Mouse (Mus musculus) CH12.LX (cell line): ENCODE measurements around the gene Col4a2.

Experiments
- CTCF ChIP-seq, 2 experiments: IDR thresholded peaks in 1 of 2; conservative IDR thresholded peaks in 1 of 2; 2 replicates each; pipeline ENCODE4 v1.5.1; 2011 to 2012; ENCODE audit warnings: low read depth in 2 of 2, low read length in 2 of 2, improper control_type of control experiment in 1 of 2, inconsistent platforms in 1 of 2, mild to moderate bottlenecking in 1 of 2, moderate library complexity in 1 of 2
- ETS1 ChIP-seq: conservative IDR thresholded peaks from 2 replicates; pipeline ENCODE4 v1.6.1; 2012; ENCODE audit warnings: low read depth, mild to moderate bottlenecking, inconsistent platforms, low read length, improper control_type of control experiment, moderate library complexity
- MEF2A ChIP-seq: IDR thresholded peaks from 2 replicates; pipeline ENCODE4 v1.6.1; 2014; ENCODE audit warnings: low read depth, mild to moderate bottlenecking, inconsistent platforms, low read length, improper control_type of control experiment, borderline replicate concordance
- PAX5 ChIP-seq: IDR thresholded peaks from 2 replicates; pipeline ENCODE4 v1.6.1; 2012; ENCODE audit warnings: low read length, inconsistent platforms, mixed read lengths
- RCOR1 ChIP-seq: conservative IDR thresholded peaks from 2 replicates; pipeline ENCODE4 v1.6.1; 2012; ENCODE audit warnings: low read depth, mild to moderate bottlenecking, inconsistent platforms, low read length, improper control_type of control experiment
- UBTF ChIP-seq: IDR thresholded peaks from 2 replicates; pipeline ENCODE4 v1.6.1; 2012; ENCODE audit warnings: low read depth, mild to moderate bottlenecking, inconsistent platforms, low read length, improper control_type of control experiment, moderate library complexity
- ZKSCAN1 ChIP-seq: IDR thresholded peaks from 2 replicates; pipeline ENCODE4 v1.6.1; 2012; ENCODE audit warnings: low read depth, inconsistent platforms, low read length, improper control_type of control experiment, borderline replicate concordance

DNA sequence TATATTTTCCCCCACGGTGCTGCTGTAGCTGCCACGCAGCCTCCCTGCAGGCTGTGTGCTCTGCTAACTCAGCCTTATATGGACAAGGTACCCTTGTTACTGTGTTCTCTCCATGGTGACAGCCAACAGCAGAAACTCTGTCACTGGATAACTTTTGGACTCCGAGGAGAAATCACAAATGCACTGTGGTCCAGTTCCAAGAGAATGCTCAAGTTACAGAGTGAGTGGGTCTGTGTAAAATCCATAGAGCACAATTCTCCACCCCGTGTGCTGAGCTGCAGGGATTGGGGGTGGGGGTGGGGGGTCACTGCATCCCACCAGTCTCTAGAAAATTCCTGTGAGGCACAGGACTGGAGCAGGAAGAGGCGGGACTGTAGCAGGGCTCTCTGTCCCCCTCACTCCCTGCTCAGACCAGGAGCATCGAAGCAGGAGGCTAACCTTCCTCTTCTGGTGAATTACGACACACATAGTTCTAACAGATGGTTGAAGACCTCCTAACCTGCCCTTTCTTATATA is 45.4 kb downstream of the Col4a2 start:
- TF ChIP-seq PAX5 (no peak), ZKSCAN1 (no peak), UBTF (no peak), CTCF (conservative IDR thresholded peaks at IDR 0.05 in 1 of 2, IDR thresholded peaks at IDR 0.05 in 1 of 2; ENCODE audit: low read depth in 2 of 2, low read length in 2 of 2) (no peak), ETS1 (no peak), MEF2A (no peak), RCOR1 (no peak)
